Mouse (Mus musculus): ENCODE measurements around the gene Slc6a9. TPM values are rescaled to one million over a fixed set of nuclear protein-coding genes. Genes with fewer than 3 reads are reported as not detected.
A peak's percentile ranks its signal among the peaks of the same experiment; 100 is the strongest.

Gene Slc6a9
- polyA plus RNA-seq, 1 experiment from 2014 or later = 5.3 TPM

- H3K36me3 ChIP-seq (ENCODE audit: control insufficient read depth, insufficient read depth) = peaks cover 45% of the 10 kb centered on the region
- no peaks in the 10 kb centered on the region for H3K27me3 ChIP-seq (ENCODE audit: control insufficient read depth, insufficient read depth, low read length)
- no peaks in the 10 kb centered on the region for H3K9me3 ChIP-seq (replicated peaks; ENCODE audit: control insufficient read depth, low read length)
- ATAC-seq (replicated peaks; ENCODE audit: extremely low read depth, insufficient read depth, low FRiP score) = no peak
- H3K4me3 ChIP-seq (ENCODE audit: low read length) = no peak overlapping the region
- no peak overlapping the region for H3K9ac ChIP-seq (ENCODE audit: low read length)
- H3K27ac ChIP-seq (ENCODE audit: low read length) = no peak overlapping the region
- no peak overlapping the region for H3K4me2 ChIP-seq (ENCODE audit: low read depth, low read length)
- no peaks in the 10 kb centered on the region for H3K4me1 ChIP-seq (ENCODE audit: control insufficient read depth, insufficient read depth, low read length)
- WGBS = 68% methylated on average over 3 of the region's 3 CpGs
Measured at GRCm38 (mm10) chr4:117898111-117898510, 63.8 kb downstream of the Slc6a9 start.

- peaks cover 5% of the 10 kb centered on the region; the same call in 1 of the 2 replicates for H3K4me1 ChIP-seq (ENCODE audit: control insufficient read depth, insufficient read depth, low read length)
- H3K27me3 ChIP-seq (ENCODE audit: control insufficient read depth, insufficient read depth, low read length) = no peaks in the 10 kb centered on the region
- WGBS = 84% methylated on average over 10 of the region's 10 CpGs
- H3K9me3 ChIP-seq (replicated peaks; ENCODE audit: control insufficient read depth, low read length) = no peaks in the 10 kb centered on the region
- no peak overlapping the region for H3K4me3 ChIP-seq (ENCODE audit: low read length)
- H3K9ac ChIP-seq (ENCODE audit: low read length) = no peak overlapping the region
- H3K36me3 ChIP-seq (ENCODE audit: control insufficient read depth, insufficient read depth) = peaks cover 50% of the 10 kb centered on the region
- ATAC-seq (replicated peaks; ENCODE audit: extremely low read depth, insufficient read depth, low FRiP score) = no peak
- no peak overlapping the region for H3K4me2 ChIP-seq (ENCODE audit: low read depth, low read length)
- H3K27ac ChIP-seq (ENCODE audit: low read length) = no peak overlapping the region
Measured at GRCm38 (mm10) chr4:117904094-117904493, 69.8 kb downstream of the Slc6a9 start.

GRCm38 (mm10) chr4:117904761-117905160, 70.5 kb downstream of the Slc6a9 start:
- Histone ChIP-seq H3K36me3 (ENCODE audit: control insufficient read depth, insufficient read depth) (peaks cover 43% of the 10 kb centered on the region), H3K4me1 (ENCODE audit: control insufficient read depth, insufficient read depth, low read length) (peaks cover 9% of the 10 kb centered on the region; the same call in 1 of the 2 replicates), H3K9me3 (replicated peaks; ENCODE audit: control insufficient read depth, low read length) (no peaks in the 10 kb centered on the region), H3K27me3 (ENCODE audit: control insufficient read depth, insufficient read depth, low read length) (no peaks in the 10 kb centered on the region), H3K4me2 (ENCODE audit: low read depth, low read length) (no peak overlapping the region), H3K4me3 (ENCODE audit: low read length) (no peak overlapping the region), H3K27ac (ENCODE audit: low read length) (no peak overlapping the region), H3K9ac (ENCODE audit: low read length) (no peak overlapping the region)
- 85% methylated on average over 8 of the region's 8 CpGs for WGBS
- no peak for ATAC-seq (replicated peaks; ENCODE audit: extremely low read depth, insufficient read depth, low FRiP score)

GRCm38 (mm10) chr4:117906196-117906595, 71.9 kb downstream of the Slc6a9 start:
- H3K4me3 ChIP-seq (ENCODE audit: low read length) = no peak overlapping the region
- H3K27me3 ChIP-seq (ENCODE audit: control insufficient read depth, insufficient read depth, low read length) = no peaks in the 10 kb centered on the region
- no peaks in the 10 kb centered on the region for H3K9me3 ChIP-seq (replicated peaks; ENCODE audit: control insufficient read depth, low read length)
- H3K4me1 ChIP-seq (ENCODE audit: control insufficient read depth, insufficient read depth, low read length) = peaks cover 11% of the 10 kb centered on the region; the same call in 1 of the 2 replicates
- no peak overlapping the region for H3K9ac ChIP-seq (ENCODE audit: low read length)
- 79% methylated on average over 3 of the region's 3 CpGs for WGBS
- H3K27ac ChIP-seq (ENCODE audit: low read length) = no peak overlapping the region
- ATAC-seq (replicated peaks; ENCODE audit: extremely low read depth, insufficient read depth, low FRiP score) = no peak
- peaks cover 35% of the 10 kb centered on the region for H3K36me3 ChIP-seq (ENCODE audit: control insufficient read depth, insufficient read depth)
- H3K4me2 ChIP-seq (ENCODE audit: low read depth, low read length) = no peak overlapping the region

- no peak overlapping the region for H3K27ac ChIP-seq (ENCODE audit: low read length)
- no peak overlapping the region for H3K4me3 ChIP-seq (ENCODE audit: low read length)
- H3K4me2 ChIP-seq (ENCODE audit: low read depth, low read length) = no peak overlapping the region
- H3K9me3 ChIP-seq (replicated peaks; ENCODE audit: control insufficient read depth, low read length) = no peaks in the 10 kb centered on the region
- H3K9ac ChIP-seq (ENCODE audit: low read length) = 0 out of 2 replicates have a peak overlapping the region, but pooled peaks have one; percentile 15
- no peaks in the 10 kb centered on the region for H3K27me3 ChIP-seq (ENCODE audit: control insufficient read depth, insufficient read depth, low read length)
- WGBS = 73% methylated on average over 8 of the region's 8 CpGs
- peaks cover 24% of the 10 kb centered on the region for H3K36me3 ChIP-seq (ENCODE audit: control insufficient read depth, insufficient read depth)
- no peak for ATAC-seq (replicated peaks; ENCODE audit: extremely low read depth, insufficient read depth, low FRiP score)
- peaks cover 25% of the 10 kb centered on the region for H3K4me1 ChIP-seq (ENCODE audit: control insufficient read depth, insufficient read depth, low read length)
Measured at GRCm38 (mm10) chr4:117908834-117909453, 74.6 kb downstream of the Slc6a9 start.

GRCm38 (mm10) chr4:117912131-117912561, 77.8 kb downstream of the Slc6a9 start:
- Histone ChIP-seq H3K4me3 (ENCODE audit: low read length) (no peak overlapping the region), H3K36me3 (ENCODE audit: control insufficient read depth, insufficient read depth) (peaks cover 12% of the 10 kb centered on the region), H3K4me1 (ENCODE audit: control insufficient read depth, insufficient read depth, low read length) (peaks cover 38% of the 10 kb centered on the region), H3K27me3 (ENCODE audit: control insufficient read depth, insufficient read depth, low read length) (no peaks in the 10 kb centered on the region), H3K9me3 (replicated peaks; ENCODE audit: control insufficient read depth, low read length) (no peaks in the 10 kb centered on the region), H3K4me2 (ENCODE audit: low read depth, low read length) (no peak overlapping the region), H3K9ac (ENCODE audit: low read length) (no peak overlapping the region), H3K27ac (ENCODE audit: low read length) (no peak overlapping the region)
- no peak for ATAC-seq (replicated peaks; ENCODE audit: extremely low read depth, insufficient read depth, low FRiP score)
- 90% methylated on average over 13 of the region's 13 CpGs for WGBS

GRCm38 (mm10) chr4:117912685-117913273, 78.5 kb downstream of the Slc6a9 start:
- Histone ChIP-seq H3K36me3 (ENCODE audit: control insufficient read depth, insufficient read depth) (peaks cover 12% of the 10 kb centered on the region), H3K4me3 (ENCODE audit: low read length) (peak overlapping the region; percentile 63; the same call in 1 of the 2 replicates), H3K4me2 (ENCODE audit: low read depth, low read length) (peak overlapping the region; percentile 99; the same call in 1 of the 2 replicates), H3K27ac (ENCODE audit: low read length) (no peak overlapping the region), H3K9me3 (replicated peaks; ENCODE audit: control insufficient read depth, low read length) (no peaks in the 10 kb centered on the region), H3K4me1 (ENCODE audit: control insufficient read depth, insufficient read depth, low read length) (peaks cover 38% of the 10 kb centered on the region), H3K9ac (ENCODE audit: low read length) (no peak overlapping the region), H3K27me3 (ENCODE audit: control insufficient read depth, insufficient read depth, low read length) (no peaks in the 10 kb centered on the region)
- 67% methylated on average over 7 of the region's 7 CpGs for WGBS
- no peak for ATAC-seq (replicated peaks; ENCODE audit: extremely low read depth, insufficient read depth, low FRiP score)

- 50% methylated on average over 3 of the region's 3 CpGs for WGBS
- peaks cover 44% of the 10 kb centered on the region for H3K4me1 ChIP-seq (ENCODE audit: control insufficient read depth, insufficient read depth, low read length)
Measured at GRCm38 (mm10) chr4:117913421-117913820, 79.1 kb downstream of the Slc6a9 start.

GRCm38 (mm10) chr4:117914031-117914430, 79.7 kb downstream of the Slc6a9 start:
- WGBS = 14% methylated on average over 8 of the region's 8 CpGs
- no peaks in the 10 kb centered on the region for H3K27me3 ChIP-seq (ENCODE audit: control insufficient read depth, insufficient read depth, low read length)
- 0 out of 2 replicates have a peak, but pooled peaks have one; percentile 2 for ATAC-seq (replicated peaks; ENCODE audit: extremely low read depth, insufficient read depth, low FRiP score)
- peaks cover 45% of the 10 kb centered on the region for H3K4me1 ChIP-seq (ENCODE audit: control insufficient read depth, insufficient read depth, low read length)
- no peaks in the 10 kb centered on the region for H3K9me3 ChIP-seq (replicated peaks; ENCODE audit: control insufficient read depth, low read length)
- peaks cover 12% of the 10 kb centered on the region for H3K36me3 ChIP-seq (ENCODE audit: control insufficient read depth, insufficient read depth)
- H3K27ac ChIP-seq (ENCODE audit: low read length) = no peak overlapping the region
- H3K9ac ChIP-seq (ENCODE audit: low read length) = peak overlapping the region; percentile 87
- peak overlapping the region; percentile 63 for H3K4me3 ChIP-seq (ENCODE audit: low read length)
- H3K4me2 ChIP-seq (ENCODE audit: low read depth, low read length) = peak overlapping the region; percentile 99

More at GRCm38 (mm10) chr4:117913421-117913820, 79.1 kb downstream of the Slc6a9 start:
- H3K9me3 ChIP-seq (replicated peaks; ENCODE audit: control insufficient read depth, low read length) = no peaks in the 10 kb centered on the region
- H3K27ac ChIP-seq (ENCODE audit: low read length) = no peak overlapping the region
- ATAC-seq (replicated peaks; ENCODE audit: extremely low read depth, insufficient read depth, low FRiP score) = no peak
- H3K4me3 ChIP-seq (ENCODE audit: low read length) = peak overlapping the region; percentile 63
- peak overlapping the region; percentile 99 for H3K4me2 ChIP-seq (ENCODE audit: low read depth, low read length)
- peaks cover 12% of the 10 kb centered on the region for H3K36me3 ChIP-seq (ENCODE audit: control insufficient read depth, insufficient read depth)
- H3K27me3 ChIP-seq (ENCODE audit: control insufficient read depth, insufficient read depth, low read length) = no peaks in the 10 kb centered on the region
- peak overlapping the region; percentile 87 for H3K9ac ChIP-seq (ENCODE audit: low read length)

All from heart, embryonic 16.5 days (tissue).